Mouse (Mus musculus) liver, embryonic 15.5 days (tissue): ENCODE measurements around the gene Ktn1. TPM values are rescaled to one million over a fixed set of nuclear protein-coding genes. Genes with fewer than 3 reads are reported as not detected.

Source experiments
- ATAC-seq: fragments of 200-750 bp; cut with Nextera tagmentation; 2 replicates; pipeline ENCODE4 v1.8.0; 2017; ENCODE audit warnings: moderate number of reproducible peaks, mild to moderate bottlenecking, moderate library complexity; ENCODE audit not compliant: insufficient read depth
- H3K27ac ChIP-seq: fragments of 300-500 bp; sonication (generic); replicated peaks from 2 replicates; pipeline ENCODE4 v1.5.1; 2015; ENCODE audit warnings: mild to moderate bottlenecking, inconsistent platforms
- H3K27me3 ChIP-seq: fragments of 300-500 bp; sonication (generic); 2 replicates; pipeline ENCODE4 v1.6.1; 2015; ENCODE audit warnings: mild to moderate bottlenecking, inconsistent platforms
- H3K36me3 ChIP-seq: fragments of 300-500 bp; sonication (generic); replicated peaks from 2 replicates; pipeline ENCODE4 v1.6.1; 2015; ENCODE audit warnings: moderate library complexity, mild to moderate bottlenecking, inconsistent platforms
- H3K4me1 ChIP-seq: fragments of 300-500 bp; sonication (generic); replicated peaks from 2 replicates; pipeline ENCODE4 v1.6.1; 2015; ENCODE audit warnings: inconsistent platforms
- H3K4me2 ChIP-seq: fragments of 300-500 bp; sonication (generic); 2 replicates; pipeline ENCODE4 v1.6.1; 2015; ENCODE audit warnings: moderate library complexity, mild to moderate bottlenecking, inconsistent platforms
- H3K4me3 ChIP-seq: fragments of 300-500 bp; sonication (generic); replicated peaks from 2 replicates; pipeline ENCODE4 v1.5.1; 2015; ENCODE audit warnings: mild to moderate bottlenecking, inconsistent platforms
- H3K9ac ChIP-seq: fragments of 300-500 bp; sonication (generic); 2 replicates; pipeline ENCODE4 v1.6.1; 2015; ENCODE audit warnings: moderate library complexity, mild to moderate bottlenecking, inconsistent platforms
- H3K9me3 ChIP-seq: fragments of 300-500 bp; sonication (generic); replicated peaks from 2 replicates; pipeline ENCODE4 v1.6.1; 2016; ENCODE audit warnings: inconsistent platforms
- WGBS: fragments of 180-500 bp; shearing (Covaris S2); methylation state at CpG from one replicate; pipeline ENCODE4 v1.1.7; 2015; ENCODE audit warnings: mixed read lengths; ENCODE audit not compliant: insufficient replicate concordance; 5-methylcytosine and 5-hydroxymethylcytosine counted together
- polyA plus RNA-seq: library from polyadenylated mRNA; unstranded; fragments of >200 nt; fragmentation: Nextera tagmentation; extraction: Ambion mirVana; gene quantifications from 2 replicates; pipeline ENCODE4 v1.2.1, GENCODE M21; 2015

Gene Ktn1
- 8.2 and 8.7 TPM in 2 replicates for polyA plus RNA-seq

- H3K4me2 ChIP-seq, result peak within 1 kb of the TSS; percentile 97
- peak within 1 kb of the TSS; percentile 80 for H3K9ac ChIP-seq
- no peaks in the 10 kb centered on the region for H3K36me3 ChIP-seq
- H3K4me1 ChIP-seq, result peaks cover 16% of the 10 kb centered on the region
- H3K4me3 ChIP-seq, result peak within 1 kb of the TSS; percentile 83
- H3K9me3 ChIP-seq, result no peaks in the 10 kb centered on the region
- H3K27ac ChIP-seq, result peak within 1 kb of the TSS; percentile 87
- WGBS, result 61% methylated on average over 5 of the region's 5 CpGs
- no peak for ATAC-seq
- peaks cover 23% of the 10 kb centered on the region for H3K27me3 ChIP-seq
These were observed at the start of gene Ktn1 for GRCm38 (mm10) chr14:47648218-47648617. TSS of gene Ktn1 (plus strand) at chr14:47648448.

- Histone ChIP-seq H3K4me3 (no peak overlapping the region), H3K27me3 (peaks cover 4% of the 10 kb centered on the region; the same call in 1 of the 2 replicates), H3K9me3 (no peaks in the 10 kb centered on the region), H3K36me3 (no peaks in the 10 kb centered on the region), H3K4me1 (no peaks in the 10 kb centered on the region), H3K27ac (no peak overlapping the region), H3K9ac (no peak overlapping the region), H3K4me2 (no peak overlapping the region)
- ATAC-seq, result no peak
- 62% methylated on average over 7 of the region's 7 CpGs for WGBS
These were observed 35.0 kb upstream of the Ktn1 start for GRCm38 (mm10) chr14:47613254-47613653.

GRCm38 (mm10) chr14:47618891-47619290 lies 29.4 kb upstream of the Ktn1 start:
- Histone ChIP-seq H3K27ac (no peak overlapping the region), H3K4me1 (no peaks in the 10 kb centered on the region), H3K9me3 (no peaks in the 10 kb centered on the region), H3K4me2 (no peak overlapping the region), H3K4me3 (no peak overlapping the region), H3K9ac (no peak overlapping the region), H3K36me3 (no peaks in the 10 kb centered on the region), H3K27me3 (peaks cover 4% of the 10 kb centered on the region; the same call in 1 of the 2 replicates)
- 64% methylated on average over 5 of the region's 5 CpGs for WGBS
- ATAC-seq, result no peak

- Histone ChIP-seq H3K27me3 (no peaks in the 10 kb centered on the region), H3K4me3 (no peak overlapping the region), H3K27ac (no peak overlapping the region), H3K4me1 (no peaks in the 10 kb centered on the region), H3K36me3 (no peaks in the 10 kb centered on the region), H3K4me2 (no peak overlapping the region), H3K9me3 (no peaks in the 10 kb centered on the region), H3K9ac (no peak overlapping the region)
- ATAC-seq, result no peak
- 73% methylated on average over 5 of the region's 5 CpGs for WGBS
These were observed 26.3 kb upstream of the Ktn1 start for GRCm38 (mm10) chr14:47621901-47622300.

- Histone ChIP-seq H3K9ac (no peak overlapping the region), H3K9me3 (no peaks in the 10 kb centered on the region), H3K27me3 (no peaks in the 10 kb centered on the region), H3K4me2 (no peak overlapping the region), H3K4me3 (no peak overlapping the region), H3K36me3 (no peaks in the 10 kb centered on the region), H3K27ac (no peak overlapping the region), H3K4me1 (no peaks in the 10 kb centered on the region)
- WGBS, result 41% methylated on average over 3 of the region's 3 CpGs
- ATAC-seq, result no peak
These were observed 23.4 kb upstream of the Ktn1 start for GRCm38 (mm10) chr14:47624837-47625236.

GRCm38 (mm10) chr14:47626143-47626542 lies 22.1 kb upstream of the Ktn1 start:
- H3K4me2 ChIP-seq, result no peak overlapping the region
- no peaks in the 10 kb centered on the region for H3K9me3 ChIP-seq
- H3K27me3 ChIP-seq, result no peaks in the 10 kb centered on the region
- no peak overlapping the region for H3K4me3 ChIP-seq
- 47% methylated on average over 4 of the region's 4 CpGs for WGBS
- no peak overlapping the region for H3K27ac ChIP-seq
- no peak overlapping the region for H3K9ac ChIP-seq
- H3K4me1 ChIP-seq, result no peaks in the 10 kb centered on the region
- H3K36me3 ChIP-seq, result no peaks in the 10 kb centered on the region
- no peak for ATAC-seq

GRCm38 (mm10) chr14:47626812-47627211 lies 21.4 kb upstream of the Ktn1 start:
- no peaks in the 10 kb centered on the region for H3K4me1 ChIP-seq
- H3K4me3 ChIP-seq, result no peak overlapping the region
- H3K4me2 ChIP-seq, result no peak overlapping the region
- no peaks in the 10 kb centered on the region for H3K27me3 ChIP-seq
- no peak overlapping the region for H3K27ac ChIP-seq
- H3K9ac ChIP-seq, result no peak overlapping the region
- H3K36me3 ChIP-seq, result no peaks in the 10 kb centered on the region
- WGBS, result 22% methylated on average over 2 of the region's 2 CpGs
- H3K9me3 ChIP-seq, result no peaks in the 10 kb centered on the region
- no peak for ATAC-seq

- Histone ChIP-seq H3K9me3 (no peaks in the 10 kb centered on the region), H3K4me2 (no peak overlapping the region)
- 67% methylated on average over 5 of the region's 5 CpGs for WGBS
These were observed 20.9 kb upstream of the Ktn1 start for GRCm38 (mm10) chr14:47627360-47627759.

GRCm38 (mm10) chr14:47632419-47632818 lies 15.8 kb upstream of the Ktn1 start:
- Histone ChIP-seq H3K4me1 (peaks cover 19% of the 10 kb centered on the region), H3K27ac (no peak overlapping the region), H3K4me3 (no peak overlapping the region), H3K9ac (no peak overlapping the region), H3K27me3 (no peaks in the 10 kb centered on the region), H3K36me3 (no peaks in the 10 kb centered on the region), H3K9me3 (no peaks in the 10 kb centered on the region), H3K4me2 (no peak overlapping the region)
- ATAC-seq, result no peak
- WGBS, result 79% methylated on average over 1 of the region's 1 CpGs

More at GRCm38 (mm10) chr14:47627360-47627759, 20.9 kb upstream of the Ktn1 start:
- Histone ChIP-seq H3K27me3 (no peaks in the 10 kb centered on the region), H3K4me3 (no peak overlapping the region), H3K27ac (no peak overlapping the region), H3K4me1 (no peaks in the 10 kb centered on the region), H3K9ac (no peak overlapping the region), H3K36me3 (no peaks in the 10 kb centered on the region)
- no peak for ATAC-seq

- Histone ChIP-seq H3K4me2 (peak overlapping the region; percentile 15; the same call in 1 of the 2 replicates), H3K27me3 (no peaks in the 10 kb centered on the region), H3K27ac (no peak overlapping the region), H3K9me3 (no peaks in the 10 kb centered on the region), H3K4me3 (no peak overlapping the region), H3K9ac (no peak overlapping the region), H3K4me1 (peaks cover 19% of the 10 kb centered on the region), H3K36me3 (no peaks in the 10 kb centered on the region)
- whole genome bisulfite sequencing, result 21% methylated on average over 9 of the region's 9 CpGs
- no peak for ATAC-seq
These were observed 13.8 kb upstream of the Ktn1 start for GRCm38 (mm10) chr14:47634410-47634809.

GRCm38 (mm10) chr14:47634846-47635245 lies 13.4 kb upstream of the Ktn1 start:
- ATAC-seq, result no peak
- H3K27ac ChIP-seq, result no peak overlapping the region
- peaks cover 19% of the 10 kb centered on the region for H3K4me1 ChIP-seq
- no peak overlapping the region for H3K4me3 ChIP-seq
- peak overlapping the region; percentile 3; the same call in 1 of the 2 replicates for H3K4me2 ChIP-seq
- no peak overlapping the region for H3K9ac ChIP-seq
- no peaks in the 10 kb centered on the region for H3K9me3 ChIP-seq
- H3K27me3 ChIP-seq, result no peaks in the 10 kb centered on the region
- 52% methylated on average over 7 of the region's 7 CpGs for WGBS
- no peaks in the 10 kb centered on the region for H3K36me3 ChIP-seq

GRCm38 (mm10) chr14:47638316-47638895 lies 9.8 kb upstream of the Ktn1 start:
- H3K9me3 ChIP-seq, result no peaks in the 10 kb centered on the region
- H3K4me2 ChIP-seq, result no peak overlapping the region
- WGBS, result 44% methylated on average over 4 of the region's 4 CpGs
- H3K27me3 ChIP-seq, result no peaks in the 10 kb centered on the region
- ATAC-seq, result no peak
- no peak overlapping the region for H3K9ac ChIP-seq
- H3K27ac ChIP-seq, result no peak overlapping the region
- H3K36me3 ChIP-seq, result no peaks in the 10 kb centered on the region
- H3K4me3 ChIP-seq, result no peak overlapping the region
- H3K4me1 ChIP-seq, result peaks cover 19% of the 10 kb centered on the region
